Mouse (Mus musculus): ENCODE measurements around the gene Rbm18. TPM values are rescaled to one million over a fixed set of nuclear protein-coding genes. Genes with fewer than 3 reads are reported as not detected.
"Not testable (repeated sequence)": the region's sequence is repeated elsewhere in the genome, so short reads cannot be mapped to it uniquely, and the experiment has no call there.

Gene Rbm18
- polyA plus RNA-seq, 1 experiment from 2014 or later, result 23.8 TPM

- Histone ChIP-seq H3K27me3 (no peaks in the 10 kb centered on the region), H3K36me3 (replicated peaks) (peaks cover 35% of the 10 kb centered on the region), H3K4me1 (replicated peaks) (no peaks in the 10 kb centered on the region), H3K4me3 (replicated peaks) (no peak overlapping the region), H3K4me2 (no peak overlapping the region), H3K9ac (no peak overlapping the region), H3K27ac (replicated peaks) (no peak overlapping the region), H3K9me3 (replicated peaks) (no peaks in the 10 kb centered on the region)
- WGBS (ENCODE audit: insufficient replicate concordance), result 86% methylated on average over 1 of the region's 1 CpGs
- ATAC-seq (ENCODE audit: insufficient read depth), result no peak
Observed at GRCm38 (mm10) chr2:36157461-36157860, 20.9 kb upstream of the Rbm18 start.

- peaks cover 37% of the 10 kb centered on the region for H3K36me3 ChIP-seq (replicated peaks)
- H3K4me2 ChIP-seq; H3K9ac ChIP-seq; H3K27me3 ChIP-seq; H3K4me3 ChIP-seq (replicated peaks); H3K4me1 ChIP-seq (replicated peaks); H3K9me3 ChIP-seq (replicated peaks); H3K27ac ChIP-seq (replicated peaks); ATAC-seq (ENCODE audit: insufficient read depth): not testable (repeated sequence)
- WGBS (ENCODE audit: insufficient replicate concordance), result 75% methylated on average over 4 of the region's 4 CpGs
Observed at GRCm38 (mm10) chr2:36152401-36152800, 15.8 kb upstream of the Rbm18 start.

DNA sequence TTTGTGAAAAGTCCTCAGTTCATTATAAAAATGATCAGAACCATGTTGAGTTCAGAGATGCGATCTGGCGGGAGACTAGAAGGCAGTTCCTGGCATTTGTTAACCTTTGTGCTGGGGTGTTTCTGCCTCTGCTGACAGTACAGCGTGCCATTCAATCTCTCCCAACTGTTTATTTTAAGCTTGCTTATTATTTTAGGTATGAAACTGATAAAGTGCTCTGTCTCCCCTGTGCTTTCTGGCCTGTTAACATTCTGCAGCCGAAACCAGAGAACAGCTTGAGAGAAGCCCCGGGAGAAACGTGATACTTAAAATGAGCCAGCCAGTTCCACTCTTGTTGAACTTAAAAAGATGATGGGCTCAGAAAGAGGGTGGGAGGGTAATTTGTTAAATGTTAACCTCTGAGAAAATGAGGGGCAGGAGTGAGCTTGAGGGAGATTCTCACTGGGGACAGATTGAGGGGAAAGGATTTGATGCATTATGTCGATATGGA, 12.3 kb upstream of the Rbm18 start:
- ATAC-seq (ENCODE audit: insufficient read depth), result no peak
- peaks cover 23% of the 10 kb centered on the region for H3K36me3 ChIP-seq (replicated peaks)
- H3K9ac ChIP-seq, result no peak overlapping the region
- no peak overlapping the region for H3K27ac ChIP-seq (replicated peaks)
- 83% methylated on average over 7 of the region's 7 CpGs for WGBS (ENCODE audit: insufficient replicate concordance)
- no peak overlapping the region for H3K4me3 ChIP-seq (replicated peaks)
- no peaks in the 10 kb centered on the region for H3K27me3 ChIP-seq
- no peak overlapping the region for H3K4me2 ChIP-seq
- H3K4me1 ChIP-seq (replicated peaks), result no peaks in the 10 kb centered on the region
- H3K9me3 ChIP-seq (replicated peaks), result no peaks in the 10 kb centered on the region

DNA sequence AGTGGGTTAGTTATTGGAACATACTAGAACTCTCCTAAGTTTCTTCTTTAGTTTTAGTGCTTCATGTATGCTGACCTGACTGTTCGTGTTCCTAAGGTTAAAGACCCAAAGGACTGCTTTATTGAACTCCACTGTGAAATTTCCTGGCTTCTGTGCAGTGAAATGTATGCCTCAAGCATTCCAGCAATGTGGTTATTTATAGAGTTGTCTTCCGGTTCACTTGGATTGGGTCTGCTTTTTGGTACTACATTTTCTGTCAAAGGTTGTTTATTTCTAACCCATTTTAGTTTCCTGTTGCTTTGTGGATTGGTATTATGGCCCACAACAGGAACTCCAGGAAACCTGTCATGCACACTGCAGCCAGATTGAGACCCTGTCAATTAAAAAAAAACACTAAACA, 2.5 kb upstream of the Rbm18 start:
- no peaks in the 10 kb centered on the region for H3K9me3 ChIP-seq (replicated peaks)

GRCm38 (mm10) chr2:36135887-36136286, 686 bp downstream of the Rbm18 start:
- ATAC-seq (ENCODE audit: insufficient read depth), result no peak
- Histone ChIP-seq H3K9me3 (replicated peaks) (no peaks in the 10 kb centered on the region), H3K4me3 (replicated peaks) (peak overlapping the region; percentile 89), H3K27ac (replicated peaks) (peak overlapping the region; percentile 85), H3K4me1 (replicated peaks) (peaks cover 23% of the 10 kb centered on the region), H3K36me3 (replicated peaks) (peaks cover 34% of the 10 kb centered on the region), H3K4me2 (peak overlapping the region; percentile 80), H3K27me3 (no peaks in the 10 kb centered on the region), H3K9ac (peak overlapping the region; percentile 85)
- 0% methylated on average over 4 of the region's 4 CpGs for WGBS (ENCODE audit: insufficient replicate concordance)

More for the DNA sequence above, 2.5 kb upstream of the Rbm18 start:
- H3K9ac ChIP-seq, result no peak overlapping the region
- no peak overlapping the region for H3K4me3 ChIP-seq (replicated peaks)
- H3K27ac ChIP-seq (replicated peaks), result peak overlapping the region; percentile 3; the same call in 1 of the 2 replicates
- peaks cover 23% of the 10 kb centered on the region for H3K4me1 ChIP-seq (replicated peaks)
- 67% methylated on average over 2 of the region's 2 CpGs for WGBS (ENCODE audit: insufficient replicate concordance)
- no peak for ATAC-seq (ENCODE audit: insufficient read depth)
- H3K4me2 ChIP-seq, result no peak overlapping the region
- H3K36me3 ChIP-seq (replicated peaks), result peaks cover 18% of the 10 kb centered on the region
- H3K27me3 ChIP-seq, result no peaks in the 10 kb centered on the region

- Histone ChIP-seq H3K4me2 (no peak overlapping the region), H3K36me3 (replicated peaks) (peaks cover 80% of the 10 kb centered on the region), H3K4me3 (replicated peaks) (no peak overlapping the region), H3K9me3 (replicated peaks) (no peaks in the 10 kb centered on the region), H3K9ac (no peak overlapping the region), H3K27me3 (no peaks in the 10 kb centered on the region), H3K4me1 (replicated peaks) (no peaks in the 10 kb centered on the region), H3K27ac (replicated peaks) (no peak overlapping the region)
- no peak for ATAC-seq (ENCODE audit: insufficient read depth)
- WGBS (ENCODE audit: insufficient replicate concordance), result 82% methylated on average over 3 of the region's 3 CpGs
Observed at GRCm38 (mm10) chr2:36129051-36129450, 7.5 kb downstream of the Rbm18 start.

GRCm38 (mm10) chr2:36127973-36128372, 8.6 kb downstream of the Rbm18 start:
- peaks cover 77% of the 10 kb centered on the region for H3K36me3 ChIP-seq (replicated peaks)
- H3K27me3 ChIP-seq, result no peaks in the 10 kb centered on the region
- H3K9me3 ChIP-seq (replicated peaks), result no peaks in the 10 kb centered on the region
- WGBS (ENCODE audit: insufficient replicate concordance), result 58% methylated on average over 4 of the region's 4 CpGs
- no peak overlapping the region for H3K27ac ChIP-seq (replicated peaks)
- no peaks in the 10 kb centered on the region for H3K4me1 ChIP-seq (replicated peaks)
- no peak overlapping the region for H3K4me3 ChIP-seq (replicated peaks)
- ATAC-seq (ENCODE audit: insufficient read depth), result no peak
- H3K9ac ChIP-seq, result no peak overlapping the region
- H3K4me2 ChIP-seq, result no peak overlapping the region

- Histone ChIP-seq H3K9me3 (replicated peaks) (no peaks in the 10 kb centered on the region), H3K9ac (no peak overlapping the region), H3K27ac (replicated peaks) (no peak overlapping the region), H3K36me3 (replicated peaks) (peaks cover 78% of the 10 kb centered on the region), H3K27me3 (no peaks in the 10 kb centered on the region), H3K4me2 (no peak overlapping the region), H3K4me3 (replicated peaks) (no peak overlapping the region), H3K4me1 (replicated peaks) (no peaks in the 10 kb centered on the region)
- 82% methylated on average over 9 of the region's 9 CpGs for WGBS (ENCODE audit: insufficient replicate concordance)
- no peak for ATAC-seq (ENCODE audit: insufficient read depth)
Observed at GRCm38 (mm10) chr2:36126795-36127429, 9.7 kb downstream of the Rbm18 start.

DNA sequence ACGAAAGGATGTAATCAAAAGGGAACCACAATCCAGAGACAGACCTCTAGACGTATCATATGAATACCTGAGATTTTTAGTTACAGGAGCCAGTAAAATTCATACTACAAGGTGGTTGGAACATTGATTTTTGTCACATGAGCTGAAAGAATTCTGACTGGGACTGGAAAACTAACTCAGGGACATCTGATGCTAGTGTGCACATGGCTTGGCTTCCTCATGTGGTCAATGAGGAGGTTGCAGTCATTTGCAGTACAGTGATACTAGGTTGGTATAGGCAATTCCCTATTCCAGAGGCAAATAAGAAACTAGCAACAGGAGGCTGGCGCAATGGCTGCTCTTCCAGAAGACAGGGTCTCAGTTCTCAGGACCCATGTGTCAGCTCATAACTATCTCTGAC, 23.9 kb downstream of the Rbm18 start:
- peaks cover 15% of the 10 kb centered on the region for H3K36me3 ChIP-seq (replicated peaks)
- ATAC-seq (ENCODE audit: insufficient read depth), result no peak
- H3K9ac ChIP-seq, result no peak overlapping the region
- H3K4me1 ChIP-seq (replicated peaks), result no peaks in the 10 kb centered on the region
- H3K27me3 ChIP-seq, result peaks cover 40% of the 10 kb centered on the region
- 45% methylated on average over 3 of the region's 3 CpGs for WGBS (ENCODE audit: insufficient replicate concordance)
- H3K4me2 ChIP-seq, result no peak overlapping the region
- no peak overlapping the region for H3K4me3 ChIP-seq (replicated peaks)
- no peak overlapping the region for H3K27ac ChIP-seq (replicated peaks)
- no peaks in the 10 kb centered on the region for H3K9me3 ChIP-seq (replicated peaks)

DNA sequence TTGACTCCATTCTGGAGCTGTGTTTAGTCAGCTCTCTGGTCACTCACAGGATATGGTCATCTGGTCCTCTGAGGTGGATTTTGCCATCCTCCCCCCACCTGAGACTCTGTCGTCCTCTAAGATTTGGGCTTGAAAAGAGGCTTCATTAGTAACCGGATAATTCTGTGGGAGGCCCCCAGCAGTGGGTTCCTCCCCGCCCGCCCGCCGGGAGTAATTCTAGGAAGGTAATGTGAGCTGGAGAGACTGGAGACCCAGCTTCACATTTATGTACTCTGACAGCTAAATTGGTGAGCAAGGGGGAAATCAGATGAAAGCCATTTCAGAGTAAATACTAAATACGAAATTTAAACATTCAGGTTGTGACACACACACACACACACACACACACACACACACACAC, 28.0 kb downstream of the Rbm18 start:
- Histone ChIP-seq H3K9ac (no peak overlapping the region), H3K27ac (replicated peaks) (no peak overlapping the region), H3K4me1 (replicated peaks) (peaks cover 11% of the 10 kb centered on the region), H3K36me3 (replicated peaks) (no peaks in the 10 kb centered on the region), H3K27me3 (peaks cover 80% of the 10 kb centered on the region), H3K4me2 (no peak overlapping the region), H3K4me3 (replicated peaks) (no peak overlapping the region), H3K9me3 (replicated peaks) (no peaks in the 10 kb centered on the region)
- no peak for ATAC-seq (ENCODE audit: insufficient read depth)
- 12% methylated on average over 7 of the region's 7 CpGs for WGBS (ENCODE audit: insufficient replicate concordance)

DNA sequence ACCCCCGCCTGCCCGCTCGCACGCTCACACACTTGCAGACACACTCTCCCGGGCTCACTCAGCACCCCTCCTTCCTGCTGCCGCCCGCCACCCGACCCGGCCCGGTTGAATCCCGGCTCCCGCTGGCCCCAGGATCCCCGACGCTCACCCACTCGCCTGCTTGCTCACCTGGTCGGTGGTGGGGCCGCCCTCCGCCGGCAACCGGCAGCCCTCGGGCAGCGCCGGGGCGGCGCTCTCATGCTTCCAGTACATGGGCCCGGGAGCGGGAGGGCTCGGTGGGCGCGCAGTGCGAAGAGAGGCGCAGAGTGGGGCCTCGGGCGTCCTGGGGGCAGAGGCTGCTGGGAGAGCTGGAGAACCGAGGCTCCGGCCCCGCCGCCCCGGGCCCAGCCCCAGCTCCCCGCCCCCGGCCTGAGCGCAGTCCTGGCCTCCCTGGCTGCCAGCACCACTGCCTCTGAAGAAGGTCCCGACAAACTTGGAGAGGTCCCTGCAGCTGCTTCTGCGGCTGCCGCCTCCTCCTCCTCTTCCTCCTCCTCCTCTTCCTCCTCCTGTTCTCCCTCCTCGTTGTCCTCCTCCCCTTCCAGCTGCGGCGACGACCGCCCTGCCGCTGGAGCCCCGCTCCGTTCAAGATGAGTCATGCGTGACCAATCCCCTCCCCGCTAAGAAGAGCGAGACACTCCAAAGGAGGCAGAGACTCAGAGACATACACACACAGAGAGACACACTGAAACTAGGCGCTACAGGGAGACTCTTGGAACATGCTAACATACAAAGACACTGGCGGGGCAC, 31.4 kb downstream of the Rbm18 start, which contains the start of gene Lhx6:
TSS of gene Lhx6 (minus strand) at position 453 of the 786 bp plus-strand sequence.
- Histone ChIP-seq H3K4me1 (replicated peaks) (peaks cover 22% of the 10 kb centered on the region), H3K36me3 (replicated peaks) (no peaks in the 10 kb centered on the region), H3K9ac (no peak within 1 kb of the TSS), H3K9me3 (replicated peaks) (no peaks in the 10 kb centered on the region), H3K4me3 (replicated peaks) (peak within 1 kb of the TSS; percentile 35), H3K27ac (replicated peaks) (no peak within 1 kb of the TSS), H3K4me2 (peak within 1 kb of the TSS; percentile 51), H3K27me3 (peaks cover 99% of the 10 kb centered on the region)
- under 1% methylated on average over 58 of the region's 58 CpGs for WGBS (ENCODE audit: insufficient replicate concordance)
- ATAC-seq (ENCODE audit: insufficient read depth), result no peak
